Mouse (Mus musculus): ENCODE results near the gene Myo9a. TPM values are rescaled to one million over a fixed set of nuclear protein-coding genes. Genes with fewer than 3 reads are reported as not detected.

Gene Myo9a
- total and polyA plus RNA-seq, 3 experiments, result 1.6 to 2.6 (median 2.0) TPM

DNA sequence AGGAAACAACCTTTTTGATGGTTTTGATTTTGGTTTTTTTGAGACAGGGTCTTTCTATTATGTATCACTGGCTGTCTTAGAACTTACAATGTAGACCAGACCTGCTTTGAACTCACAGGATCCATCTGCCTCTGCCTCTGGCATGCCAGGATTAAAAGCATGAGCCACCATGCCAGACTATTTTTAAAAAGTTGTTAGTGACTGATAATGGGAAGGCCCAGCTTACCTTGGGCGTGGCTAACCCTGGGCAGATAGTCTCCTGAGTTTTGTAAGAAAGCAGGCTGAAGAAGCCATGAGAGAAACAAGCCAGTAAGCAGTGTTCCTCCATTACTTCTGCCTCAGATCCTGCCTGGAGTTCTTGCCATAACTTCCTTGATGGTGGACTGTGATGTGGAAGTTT, 152.7 kb downstream of the Myo9a start:
- DNase-seq (ENCODE audit: extremely low read depth), result no peak
- in situ Hi-C loops (cut with MboI; ENCODE audit: low pct_ligation_motif_present, low pct_unique_long_range_greater_than_20kb, low sequenced_read_pairs), result no loop called here
- no peak overlapping the region for H3K9ac ChIP-seq (ENCODE audit: insufficient read depth, low read depth)

DNA sequence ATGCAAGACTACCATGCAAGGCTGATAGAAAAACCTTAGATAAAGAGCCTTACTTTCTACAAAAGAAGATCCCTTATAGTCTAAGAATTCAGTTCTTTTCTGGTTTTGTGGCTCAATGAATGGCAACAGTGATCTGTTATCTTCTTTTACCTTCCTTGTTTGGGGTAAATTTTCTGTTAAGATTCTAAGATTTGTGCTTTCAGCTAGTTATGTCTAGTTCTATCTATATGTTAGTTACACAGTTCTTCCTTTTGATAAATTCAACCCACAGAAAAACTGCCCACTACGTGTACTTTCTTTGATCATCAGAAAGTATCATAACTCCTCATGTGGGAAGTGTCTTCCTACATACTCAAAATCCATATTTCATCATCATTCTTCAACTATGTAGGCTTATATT, 164.1 kb downstream of the Myo9a start:
- Histone ChIP-seq H3K4me1 (ENCODE audit: control insufficient read depth in 1 of 2, insufficient read depth in 2 of 2) (no peaks in the 10 kb centered on the region), H3K27ac (ENCODE audit: insufficient read depth, low read depth) (no peak overlapping the region), H3K9ac (ENCODE audit: insufficient read depth, low read depth) (no peak overlapping the region), H3K4me2 (ENCODE audit: insufficient read depth, low read depth, poor library complexity, severe bottlenecking) (no peak overlapping the region), H3K9me3 (replicated peaks; ENCODE audit: low read length) (no peaks in the 10 kb centered on the region), H3K27me3 (replicated peaks) (no peaks in the 10 kb centered on the region), H3K36me3 (replicated peaks in 1 of 2; ENCODE audit: control insufficient read depth in 1 of 2, insufficient read depth in 1 of 2, low read length in 1 of 2) (no peaks in the 10 kb centered on the region), H3K4me3 (replicated peaks in 1 of 3; ENCODE audit: low read depth in 2 of 3, low read length in 2 of 3, poor library complexity in 1 of 3) (no peak overlapping the region), H3K79me2 (replicated peaks; ENCODE audit: control insufficient read depth, extremely low read depth, insufficient read depth, poor library complexity, severe bottlenecking) (no peaks in the 10 kb centered on the region)
- no peak for TF ChIP-seq JUND (conservative IDR thresholded peaks at IDR 0.05; ENCODE audit: low read depth, low read length)
- no peak for TF ChIP-seq ELF1 (IDR thresholded peaks at IDR 0.05; ENCODE audit: low read depth, low read length)
- TF ChIP-seq MYC (IDR thresholded peaks at IDR 0.05; ENCODE audit: low read depth, low read length), result no peak
- TF ChIP-seq USF1 (IDR thresholded peaks at IDR 0.05; ENCODE audit: low read depth, low read length), result no peak
- TF ChIP-seq UBTF (IDR thresholded peaks at IDR 0.05; ENCODE audit: low read depth, low read length), result no peak
- no peak for TF ChIP-seq HCFC1 (IDR thresholded peaks at IDR 0.05; ENCODE audit: low read depth, low read length)
- TF ChIP-seq USF2 (conservative IDR thresholded peaks at IDR 0.05; ENCODE audit: low read depth, low read length), result no peak
- TF ChIP-seq MXI1 (IDR thresholded peaks at IDR 0.05; ENCODE audit: low read depth, low read length), result no peak
- no peak for TF ChIP-seq IRF4 (IDR thresholded peaks at IDR 0.05; ENCODE audit: low read depth, low read length)
- no peak for TF ChIP-seq ZKSCAN1 (IDR thresholded peaks at IDR 0.05; ENCODE audit: borderline replicate concordance, low read depth, low read length)
- TF ChIP-seq ZNF384 (IDR thresholded peaks at IDR 0.05; ENCODE audit: low read depth, low read length), result no peak
- TF ChIP-seq EP300 (IDR thresholded peaks at IDR 0.05; ENCODE audit: low read length), result no peak
- no peak for TF ChIP-seq CTCF (conservative IDR thresholded peaks at IDR 0.05 in 1 of 2, IDR thresholded peaks at IDR 0.05 in 1 of 2; ENCODE audit: low read depth in 2 of 2, low read length in 2 of 2)
- TF ChIP-seq JUN (IDR thresholded peaks at IDR 0.05; ENCODE audit: insufficient read depth, low read depth, low read length), result no peak
- no peak for TF ChIP-seq NRF1 (IDR thresholded peaks at IDR 0.05; ENCODE audit: low read depth, low read length)
- TF ChIP-seq MEF2A (IDR thresholded peaks at IDR 0.05; ENCODE audit: borderline replicate concordance, low read depth, low read length), result no peak
- no peak for TF ChIP-seq KAT2A (IDR thresholded peaks at IDR 0.05; ENCODE audit: insufficient replicate concordance, low read length)
- no peak for TF ChIP-seq RCOR1 (conservative IDR thresholded peaks at IDR 0.05; ENCODE audit: low read depth, low read length)
- no peak for TF ChIP-seq MAFK (IDR thresholded peaks at IDR 0.05; ENCODE audit: insufficient replicate concordance, low read length)
- TF ChIP-seq ETS1 (conservative IDR thresholded peaks at IDR 0.05; ENCODE audit: low read depth, low read length), result no peak
- dilution Hi-C loops (cut with MboI; ENCODE audit: extremely low pct_ligation_motif_present, extremely low pct_unique_long_range_greater_than_20kb, low sequenced_read_pairs) (no loop called here), in situ Hi-C loops (cut with MboI; ENCODE audit: low pct_ligation_motif_present, low pct_unique_long_range_greater_than_20kb, low sequenced_read_pairs) (no loop called here)
- DNase-seq (ENCODE audit: extremely low read depth), result no peak

More for the DNA sequence above, 152.7 kb downstream of the Myo9a start:
- Histone ChIP-seq H3K4me2 (ENCODE audit: insufficient read depth, low read depth, poor library complexity, severe bottlenecking) (no peak overlapping the region), H3K79me2 (replicated peaks; ENCODE audit: control insufficient read depth, extremely low read depth, insufficient read depth, poor library complexity, severe bottlenecking) (no peaks in the 10 kb centered on the region), H3K4me3 (replicated peaks in 1 of 3; ENCODE audit: low read depth in 2 of 3, low read length in 2 of 3, poor library complexity in 1 of 3) (no peak overlapping the region), H3K27me3 (replicated peaks) (no peaks in the 10 kb centered on the region), H3K27ac (ENCODE audit: insufficient read depth, low read depth) (no peak overlapping the region), H3K36me3 (replicated peaks in 1 of 2; ENCODE audit: control insufficient read depth in 1 of 2, insufficient read depth in 1 of 2, low read length in 1 of 2) (no peaks in the 10 kb centered on the region), H3K9me3 (replicated peaks; ENCODE audit: low read length) (no peaks in the 10 kb centered on the region), H3K4me1 (ENCODE audit: control insufficient read depth in 1 of 2, insufficient read depth in 2 of 2) (peaks cover 0 to 16% of the 10 kb centered on the region in 2 experiments; a peak in 2 of 4 replicates)
- dilution Hi-C loops (cut with MboI; ENCODE audit: extremely low pct_ligation_motif_present, extremely low pct_unique_long_range_greater_than_20kb, low sequenced_read_pairs), result no loop called here
- TF ChIP-seq ELF1 (IDR thresholded peaks at IDR 0.05; ENCODE audit: low read depth, low read length) (no peak), MYC (IDR thresholded peaks at IDR 0.05; ENCODE audit: low read depth, low read length) (no peak), IRF4 (IDR thresholded peaks at IDR 0.05; ENCODE audit: low read depth, low read length) (no peak)
